Mouse (Mus musculus) layer of hippocampus, adult 2 months (tissue): ENCODE measurements at regions not wholly inside any gene's neighbourhood (a gene's known extent, or its start where the extent isn't known, plus 50 kb on each side); places are given as distances from the start of the nearest gene placed in this dataset.
"Not testable (repeated sequence)": the region's sequence is repeated elsewhere in the genome, so short reads cannot be mapped to it uniquely, and the experiment has no call there.

Experiments
- DNase-seq, 2 experiments: peaks; one replicate each; pipeline ENCODE4 v3.0.0; 2022; ENCODE audit warnings: low spot score in 2 of 2
- H3K27ac ChIP-seq: fragments of 200-600 bp; 2 replicates; pipeline ENCODE4 v1.8.1; 2022
- H3K4me3 ChIP-seq: fragments of 200-600 bp; 2 replicates; pipeline ENCODE4 v1.8.1; 2022; ENCODE audit warnings: mild to moderate bottlenecking
- CTCF ChIP-seq: fragments of 200-600 bp; conservative IDR thresholded peaks from 2 replicates; pipeline ENCODE4 v1.8.1; 2022; ENCODE audit warnings: antibody characterized with exemption, mild to moderate bottlenecking, moderate library complexity

DNA sequence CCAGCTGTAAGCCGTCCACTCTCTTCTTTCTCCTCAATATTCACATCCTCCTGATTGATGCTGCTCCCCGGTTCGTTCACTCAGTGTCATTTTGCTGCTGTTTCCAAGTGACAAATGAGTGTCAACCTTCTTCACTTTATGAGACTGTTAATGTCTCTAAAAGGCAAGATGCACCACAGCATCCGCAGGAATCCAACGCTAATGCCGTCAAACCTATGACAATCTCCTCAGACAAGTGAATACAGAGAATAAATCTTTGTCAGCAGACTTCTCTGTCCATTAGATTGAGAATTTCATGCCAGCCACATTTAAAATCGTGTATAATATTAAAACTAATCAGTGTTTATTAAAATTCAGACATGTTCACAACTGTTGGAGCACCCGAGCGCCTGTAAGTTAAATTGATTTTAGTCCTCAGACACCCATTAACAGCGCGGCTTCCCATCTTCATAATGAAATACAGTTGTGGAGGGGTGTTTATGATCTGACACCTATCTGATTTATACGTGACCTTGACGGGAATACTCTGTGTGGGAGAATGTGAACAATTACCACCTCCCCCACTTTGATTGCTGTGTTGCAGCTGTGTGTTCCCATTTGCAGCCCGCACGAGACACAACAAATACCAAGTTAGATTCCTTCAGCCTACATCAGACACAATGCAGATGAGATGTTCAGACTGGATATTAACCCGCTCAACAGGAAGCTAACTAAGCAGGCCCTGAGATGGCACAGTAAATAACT is 143.7 kb upstream of the Fer start:
- no peak overlapping the region for H3K27ac ChIP-seq
- no peak for DNase-seq
- TF ChIP-seq CTCF: no peak
- no peak overlapping the region for H3K4me3 ChIP-seq

DNA sequence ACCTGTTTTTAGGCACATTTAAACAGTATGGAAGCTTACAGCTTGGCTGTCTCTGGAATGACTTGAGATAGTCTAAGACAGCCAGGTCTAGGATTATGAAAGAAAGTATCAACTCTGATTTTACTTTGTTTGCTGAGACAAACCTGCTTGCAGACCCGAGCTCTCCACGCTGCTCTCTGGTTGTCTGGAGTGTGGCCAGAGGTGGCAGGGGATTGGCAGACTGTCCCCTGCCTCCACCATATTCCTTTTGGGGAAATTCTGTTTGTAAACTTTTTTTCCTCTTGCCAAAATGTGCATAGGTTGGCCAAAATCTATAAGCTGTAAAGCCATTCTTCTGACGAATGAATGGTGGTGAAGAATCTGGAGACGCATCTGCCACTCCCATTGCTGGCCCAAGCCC is 143.1 kb upstream of the Fer start:
- no peak overlapping the region for H3K4me3 ChIP-seq
- DNase-seq: no peak
- no peak for TF ChIP-seq CTCF
- no peak overlapping the region for H3K27ac ChIP-seq

DNA sequence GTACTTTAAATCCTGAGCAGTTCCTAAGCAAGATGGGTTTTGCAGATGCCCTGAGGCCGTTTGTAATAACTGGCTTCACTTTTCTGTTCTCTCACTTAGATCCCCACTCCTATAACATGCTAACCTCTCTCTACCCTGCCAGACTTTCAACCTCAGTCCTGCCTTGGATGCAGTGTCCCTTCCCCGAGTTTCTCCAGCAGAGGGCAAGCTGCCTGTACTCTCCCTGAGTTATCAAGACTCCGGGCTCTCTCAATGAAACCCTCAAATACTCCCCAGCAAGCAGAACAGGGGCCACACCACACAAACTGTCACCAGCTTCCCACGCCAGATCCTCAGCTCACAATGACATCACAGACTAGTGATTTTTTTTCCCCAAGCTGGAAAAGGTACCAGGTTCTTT is 142.0 kb upstream of the Fer start:
- H3K4me3 ChIP-seq: no peak overlapping the region
- no peak for DNase-seq
- TF ChIP-seq CTCF: peak; percentile 57
- no peak overlapping the region for H3K27ac ChIP-seq

DNA sequence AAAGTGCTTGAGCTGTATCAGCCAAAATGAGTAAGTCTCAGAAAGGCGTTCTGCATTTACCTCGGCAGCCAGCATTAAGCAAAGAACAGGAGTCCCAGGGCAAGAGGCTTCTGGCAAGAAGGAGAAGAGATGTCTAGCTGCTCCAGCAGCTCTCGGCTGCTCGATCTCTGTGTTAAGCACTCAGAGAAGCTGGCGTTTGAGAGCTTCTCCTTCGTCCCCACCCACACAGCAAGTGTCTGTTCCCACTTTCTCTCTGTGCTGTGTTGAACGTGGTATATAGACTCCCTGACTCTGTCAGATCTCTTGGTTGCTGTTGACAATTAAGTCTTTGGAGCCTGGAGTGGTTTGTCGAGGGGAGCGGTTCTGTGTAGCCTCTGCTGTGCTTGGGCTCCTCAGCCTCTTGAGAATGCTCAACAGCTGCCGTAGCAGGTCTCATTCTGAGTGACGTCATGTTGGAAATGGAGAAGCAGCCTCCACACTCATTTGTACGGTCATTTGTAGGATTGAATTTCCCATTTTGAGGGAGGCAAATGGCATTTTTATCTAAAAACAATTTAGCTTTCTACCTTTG is 140.3 kb upstream of the Fer start:
- Histone ChIP-seq H3K27ac (peak overlapping the region; percentile 18; the same call in 1 of the 2 replicates), H3K4me3 (no peak overlapping the region; the same call in 1 of the 2 replicates)
- no peak for TF ChIP-seq CTCF
- DNase-seq: peak; percentile 13 to 22

GRCm38 (mm10) chr17:63738206-63738605 is 124.7 kb upstream of the Fer start:
- no peak for TF ChIP-seq CTCF
- no peak overlapping the region for H3K27ac ChIP-seq
- DNase-seq: no peak
- H3K4me3 ChIP-seq: no peak overlapping the region

- TF ChIP-seq CTCF: no peak
- H3K4me3 ChIP-seq: no peak overlapping the region
- DNase-seq: no peak
These were observed 123.2 kb upstream of the Fer start for GRCm38 (mm10) chr17:63739710-63740109.

GRCm38 (mm10) chr17:63749257-63749656 is 113.6 kb upstream of the Fer start:
- H3K27ac ChIP-seq, DNase-seq, H3K4me3 ChIP-seq: not testable (repeated sequence)

More at GRCm38 (mm10) chr17:63739710-63740109, 123.2 kb upstream of the Fer start:
- H3K27ac ChIP-seq: no peak overlapping the region

- DNase-seq: no peak
These were observed 108.5 kb upstream of the Fer start for GRCm38 (mm10) chr17:63754399-63754798.

DNA sequence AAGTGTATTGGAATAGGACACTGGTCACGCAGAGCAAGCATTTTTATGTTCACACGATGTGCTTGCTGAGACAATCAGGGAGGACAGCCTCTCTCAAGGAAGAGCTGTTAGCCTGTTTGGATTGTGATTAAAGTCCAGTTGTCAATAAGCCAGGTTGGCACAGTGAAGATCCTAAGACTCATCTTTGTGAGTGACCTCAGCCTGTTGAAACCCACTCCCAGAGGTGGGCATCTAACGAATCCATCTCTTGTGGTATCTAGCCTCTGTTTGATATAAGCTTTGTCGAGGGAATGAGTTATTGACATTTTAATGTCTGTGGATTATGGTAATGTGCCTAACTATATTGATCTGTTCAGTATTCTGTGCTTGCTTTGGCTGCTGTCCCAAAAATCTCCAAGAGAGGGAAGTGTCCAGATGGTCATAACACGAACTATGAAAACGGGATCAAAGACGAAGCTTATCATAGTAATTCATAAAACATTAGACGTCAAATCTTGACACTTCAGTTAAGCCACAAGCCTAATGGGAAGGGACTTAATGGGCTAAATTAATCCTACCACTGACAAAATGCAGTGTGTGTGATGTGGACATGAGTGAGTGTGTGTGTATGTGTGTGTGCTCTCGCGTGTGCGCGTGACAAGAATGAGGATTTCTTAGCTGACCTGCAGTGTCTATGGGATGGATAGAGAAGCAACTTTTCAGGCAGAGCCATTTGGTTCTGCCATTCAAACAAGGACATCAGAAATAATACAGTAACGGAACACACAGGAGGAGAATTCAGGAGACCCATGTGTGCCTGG is 104.8 kb upstream of the Fer start:
- no peak overlapping the region for H3K27ac ChIP-seq

More at GRCm38 (mm10) chr17:63754399-63754798, 108.5 kb upstream of the Fer start:
- TF ChIP-seq CTCF: no peak
- Histone ChIP-seq H3K27ac (no peak overlapping the region), H3K4me3 (no peak overlapping the region)

DNA sequence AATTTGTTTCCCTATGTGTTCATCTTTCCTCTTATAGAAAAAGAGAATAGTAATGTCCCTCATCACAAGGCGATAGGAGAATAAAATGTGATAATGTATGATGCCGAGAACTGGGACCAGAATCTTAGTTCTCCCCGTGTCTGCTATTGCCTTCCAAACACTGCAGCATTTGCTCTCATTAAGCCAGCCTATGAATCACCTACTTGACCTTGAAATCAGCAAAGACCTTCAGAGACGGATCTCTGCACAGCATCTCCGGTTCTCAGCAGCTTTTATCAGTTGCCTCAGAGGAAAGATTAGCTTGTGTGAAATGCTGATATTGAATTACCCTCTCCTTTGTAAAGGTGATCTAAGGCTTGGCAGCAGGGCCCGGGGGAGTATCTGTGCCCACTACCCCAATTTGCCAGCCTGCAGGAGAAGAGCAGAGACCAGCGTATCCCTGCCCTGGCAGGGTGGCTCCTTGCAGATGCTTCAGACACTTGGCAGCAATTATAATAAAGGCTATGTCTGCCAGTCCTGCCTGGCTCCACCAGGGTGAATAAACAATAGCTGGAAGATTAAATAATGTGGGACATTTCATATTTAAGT is 104.0 kb upstream of the Fer start:
- TF ChIP-seq CTCF: no peak
- Histone ChIP-seq H3K27ac (no peak overlapping the region), H3K4me3 (no peak overlapping the region)
- DNase-seq: no peak

More for the DNA sequence above, 104.8 kb upstream of the Fer start:
- no peak overlapping the region for H3K4me3 ChIP-seq
- no peak for DNase-seq
- no peak for TF ChIP-seq CTCF

GRCm38 (mm10) chr17:63761058-63761457 is 101.8 kb upstream of the Fer start:
- DNase-seq: no peak
- Histone ChIP-seq H3K4me3 (no peak overlapping the region), H3K27ac (no peak overlapping the region)
- TF ChIP-seq CTCF: no peak

DNA sequence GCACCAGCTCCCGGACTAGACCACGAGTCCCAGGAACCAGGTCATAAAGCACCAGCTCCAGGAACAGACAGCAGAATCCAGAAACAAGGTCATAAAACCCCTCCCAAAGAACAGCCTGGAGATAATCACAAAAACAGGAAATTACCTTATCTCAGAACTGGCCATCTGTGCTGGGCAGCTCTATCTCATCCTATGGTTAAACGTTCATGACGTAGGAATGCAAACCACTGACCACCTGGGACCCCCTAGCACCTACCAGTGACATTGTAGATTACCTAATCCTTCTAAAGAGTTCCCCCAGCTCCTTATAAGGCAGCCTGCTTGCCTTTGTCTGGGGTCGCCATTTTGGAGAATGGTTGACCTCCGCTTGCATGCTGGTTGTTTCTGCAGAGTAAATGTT is 91.8 kb upstream of the Fer start:
- H3K4me3 ChIP-seq: no peak overlapping the region
- no peak for TF ChIP-seq CTCF
- no peak for DNase-seq
- no peak overlapping the region for H3K27ac ChIP-seq
